Mouse (Mus musculus) lung, postnatal 0 days (tissue): ENCODE data around the gene Tars. TPM values are rescaled to one million over a fixed set of nuclear protein-coding genes. Genes with fewer than 3 reads are reported as not detected.

Experiments
- ATAC-seq: fragments of 200-750 bp; cut with Nextera tagmentation; 2 replicates; pipeline ENCODE4 v1.8.0; 2017; ENCODE audit warnings: moderate library complexity
- DNase-seq: peaks from one replicate; pipeline ENCODE4 v3.0.0-alpha.2; 2016; ENCODE audit warnings: low spot score
- H3K27ac ChIP-seq: fragments of 300-500 bp; sonication (generic); 2 replicates; pipeline ENCODE4 v1.5.1; 2014; ENCODE audit warnings: antibody characterized with exemption, mild to moderate bottlenecking, low read length, mixed read lengths
- H3K27me3 ChIP-seq: fragments of 300-500 bp; sonication (generic); replicated peaks from 2 replicates; pipeline ENCODE4 v1.6.1; 2014; ENCODE audit warnings: low read length, mixed read lengths; ENCODE audit not compliant: insufficient read depth
- H3K36me3 ChIP-seq: fragments of 300-500 bp; sonication (generic); 2 replicates; pipeline ENCODE4 v1.6.1; 2014; ENCODE audit warnings: low read length, mixed read lengths; ENCODE audit not compliant: insufficient read depth
- H3K4me1 ChIP-seq: fragments of 300-500 bp; sonication (generic); 2 replicates; pipeline ENCODE4 v1.6.1; 2014; ENCODE audit warnings: antibody characterized with exemption, low read depth, low read length, mixed read lengths; ENCODE audit not compliant: insufficient read depth
- H3K4me2 ChIP-seq: fragments of 300-500 bp; sonication (generic); replicated peaks from 2 replicates; pipeline ENCODE4 v1.6.1; 2014; ENCODE audit warnings: low read depth, mild to moderate bottlenecking, low read length, moderate library complexity, mixed read lengths
- H3K4me3 ChIP-seq: fragments of 300-500 bp; sonication (generic); 2 replicates; pipeline ENCODE4 v1.5.1; 2014; ENCODE audit warnings: low read depth, low read length
- H3K9ac ChIP-seq: fragments of 300-500 bp; sonication (generic); replicated peaks from 2 replicates; pipeline ENCODE4 v1.6.1; 2014; ENCODE audit warnings: low read depth, mild to moderate bottlenecking
- H3K9me3 ChIP-seq: fragments of 300-500 bp; sonication (generic); 2 replicates; pipeline ENCODE4 v1.6.1; 2016; ENCODE audit warnings: low read length, mixed read lengths
- CTCF ChIP-seq: IDR thresholded peaks from 2 replicates; pipeline ENCODE4 v1.5.1; 2016; ENCODE audit warnings: antibody characterized with exemption, mild to moderate bottlenecking
- EP300 ChIP-seq: IDR thresholded peaks from 2 replicates; pipeline ENCODE4 v1.6.1; 2016; ENCODE audit warnings: antibody characterized with exemption, mild to moderate bottlenecking, control low read depth
- WGBS: fragments of 180-500 bp; shearing (Covaris S2); extraction: QIAGEN DNeasy Blood & Tissue Kit; methylation state at CpG from one replicate; pipeline ENCODE4 v1.1.7; 2014; 5-methylcytosine and 5-hydroxymethylcytosine counted together
- polyA plus RNA-seq: library from polyadenylated mRNA; unstranded; fragments of >200 nt; fragmentation: Nextera tagmentation; extraction: Ambion mirVana; gene quantifications from 2 replicates; pipeline ENCODE4 v1.2.1, GENCODE M21; 2015

Gene Tars
- polyA plus RNA-seq, 1 experiment from 2014 or later, result 23.0 TPM

- Histone ChIP-seq H3K4me3 (no peak overlapping the region), H3K36me3 (no peaks in the 10 kb centered on the region), H3K4me2 (no peak overlapping the region), H3K27ac (no peak overlapping the region), H3K9ac (no peak overlapping the region), H3K27me3 (no peaks in the 10 kb centered on the region), H3K4me1 (no peaks in the 10 kb centered on the region), H3K9me3 (no peaks in the 10 kb centered on the region)
- ATAC-seq (no peak), DNase-seq (no peak)
- 72% methylated on average over 3 of the region's 3 CpGs for WGBS
- no peak for TF ChIP-seq EP300
- TF ChIP-seq CTCF, result no peak
These were observed 43.6 kb downstream of the Tars start for GRCm38 (mm10) chr15:11355865-11356264.

- no peaks in the 10 kb centered on the region for H3K4me1 ChIP-seq
- no peak overlapping the region for H3K4me3 ChIP-seq
- H3K4me2 ChIP-seq, result no peak overlapping the region
- TF ChIP-seq CTCF (no peak), EP300 (no peak)
- no peaks in the 10 kb centered on the region for H3K27me3 ChIP-seq
- DNase-seq, result peak; percentile 6
- no peak overlapping the region for H3K27ac ChIP-seq
- ATAC-seq, result no peak
- H3K9ac ChIP-seq, result no peak overlapping the region
- WGBS, result 60% methylated on average over 7 of the region's 7 CpGs
- H3K9me3 ChIP-seq, result no peaks in the 10 kb centered on the region
- H3K36me3 ChIP-seq, result no peaks in the 10 kb centered on the region
These were observed 59.8 kb downstream of the Tars start for GRCm38 (mm10) chr15:11339467-11340180.
